Mouse (Mus musculus): ENCODE results near the gene Pde4b.

- TF ChIP-seq POLR2A (IDR thresholded peaks at IDR 0.05; ENCODE audit: control insufficient read depth, extremely low read depth, insufficient read depth, low read length, poor library complexity), result no peak
- TF ChIP-seq CTCF (IDR thresholded peaks at IDR 0.05; ENCODE audit: borderline replicate concordance, control insufficient read depth, extremely low read depth, insufficient read depth, low read length, poor library complexity), result no peak
These were observed 569.2 kb downstream of the Pde4b start for GRCm38 (mm10) chr4:102656494-102657036.

All from thymus, adult 2 months (tissue).